Mouse (Mus musculus) thymus, adult 2 months (tissue): ENCODE results near the gene Rap1gap.

Source experiments
- CTCF ChIP-seq: fragments of 200-500 bp; IDR thresholded peaks from 2 replicates; pipeline ENCODE4 v1.5.1; 2012; ENCODE audit warnings: mild to moderate bottlenecking, control low read depth, low read length, moderate library complexity, borderline replicate concordance; ENCODE audit not compliant: control insufficient read depth, poor library complexity, insufficient read depth; ENCODE audit errors: extremely low read depth
- POLR2A ChIP-seq: fragments of 200-500 bp; IDR thresholded peaks from 2 replicates; pipeline ENCODE4 v1.6.1; 2012; ENCODE audit warnings: mild to moderate bottlenecking, low read length, control low read depth, moderate library complexity; ENCODE audit not compliant: control insufficient read depth, poor library complexity, insufficient read depth; ENCODE audit errors: extremely low read depth

GRCm38 (mm10) chr4:137700960-137701359 lies 36.4 kb downstream of the Rap1gap start:
- TF ChIP-seq POLR2A = no peak
- no peak for TF ChIP-seq CTCF
